Mouse (Mus musculus): Measurements from ENCODE around the gene Slc6a11. TPM values are rescaled to one million over a fixed set of nuclear protein-coding genes. Genes with fewer than 3 reads are reported as not detected.

Gene Slc6a11
- polyA plus RNA-seq, 1 experiment from 2014 or later: 34.0 TPM

GRCm38 (mm10) chr6:114141481-114141880 is 10.4 kb downstream of the Slc6a11 start:
- peaks cover 7% of the 10 kb centered on the region; the same call in 1 of the 2 replicates for H3K27me3 ChIP-seq (replicated peaks)
- H3K4me2 ChIP-seq: no peak overlapping the region
- H3K4me1 ChIP-seq: peaks cover 11% of the 10 kb centered on the region
- H3K9ac ChIP-seq: no peak overlapping the region
- H3K27ac ChIP-seq: no peak overlapping the region
- H3K9me3 ChIP-seq: no peaks in the 10 kb centered on the region
- 74% methylated on average over 3 of the region's 3 CpGs for WGBS
- no peak overlapping the region for H3K4me3 ChIP-seq
- no peak for ATAC-seq (replicated peaks)
- H3K36me3 ChIP-seq (replicated peaks): no peaks in the 10 kb centered on the region

- WGBS: 93% methylated on average over 11 of the region's 11 CpGs
- Histone ChIP-seq H3K4me2 (no peak overlapping the region), H3K9ac (no peak overlapping the region), H3K9me3 (no peaks in the 10 kb centered on the region), H3K4me3 (no peak overlapping the region), H3K4me1 (peaks cover 11% of the 10 kb centered on the region), H3K27me3 (replicated peaks) (peaks cover 10% of the 10 kb centered on the region; the same call in 1 of the 2 replicates), H3K36me3 (replicated peaks) (no peaks in the 10 kb centered on the region), H3K27ac (no peak overlapping the region)
- no peak for ATAC-seq (replicated peaks)
These were observed 11.4 kb downstream of the Slc6a11 start for GRCm38 (mm10) chr6:114142480-114142879.

GRCm38 (mm10) chr6:114143544-114143943 is 12.5 kb downstream of the Slc6a11 start:
- Histone ChIP-seq H3K4me3 (no peak overlapping the region), H3K27me3 (replicated peaks) (peaks cover 10% of the 10 kb centered on the region; the same call in 1 of the 2 replicates), H3K4me2 (no peak overlapping the region), H3K9ac (no peak overlapping the region), H3K4me1 (peaks cover 11% of the 10 kb centered on the region), H3K27ac (no peak overlapping the region), H3K9me3 (no peaks in the 10 kb centered on the region), H3K36me3 (replicated peaks) (no peaks in the 10 kb centered on the region)
- no peak for ATAC-seq (replicated peaks)
- WGBS: 14% methylated on average over 2 of the region's 2 CpGs

- ATAC-seq (replicated peaks): 0 out of 2 replicates have a peak, but pooled peaks have one; percentile 20
- H3K9me3 ChIP-seq: no peaks in the 10 kb centered on the region
- no peak overlapping the region for H3K9ac ChIP-seq
- H3K4me2 ChIP-seq: no peak overlapping the region
- H3K36me3 ChIP-seq (replicated peaks): no peaks in the 10 kb centered on the region
- peaks cover 10% of the 10 kb centered on the region; the same call in 1 of the 2 replicates for H3K27me3 ChIP-seq (replicated peaks)
- H3K4me1 ChIP-seq: peaks cover 11% of the 10 kb centered on the region
- no peak overlapping the region for H3K4me3 ChIP-seq
- WGBS: 43% methylated on average over 6 of the region's 6 CpGs
- no peak overlapping the region for H3K27ac ChIP-seq
These were observed 13.5 kb downstream of the Slc6a11 start for GRCm38 (mm10) chr6:114144447-114145105.

GRCm38 (mm10) chr6:114145650-114146329 is 14.7 kb downstream of the Slc6a11 start:
- no peaks in the 10 kb centered on the region for H3K9me3 ChIP-seq
- WGBS: 79% methylated on average over 6 of the region's 6 CpGs
- H3K36me3 ChIP-seq (replicated peaks): no peaks in the 10 kb centered on the region
- H3K4me3 ChIP-seq: no peak overlapping the region
- H3K27me3 ChIP-seq (replicated peaks): peaks cover 10% of the 10 kb centered on the region; the same call in 1 of the 2 replicates
- H3K4me2 ChIP-seq: no peak overlapping the region
- H3K9ac ChIP-seq: no peak overlapping the region
- no peak overlapping the region for H3K27ac ChIP-seq
- no peak for ATAC-seq (replicated peaks)
- peaks cover 11% of the 10 kb centered on the region for H3K4me1 ChIP-seq

- no peaks in the 10 kb centered on the region for H3K4me1 ChIP-seq
- WGBS: 85% methylated on average over 10 of the region's 10 CpGs
- H3K9me3 ChIP-seq: no peaks in the 10 kb centered on the region
- no peaks in the 10 kb centered on the region for H3K36me3 ChIP-seq (replicated peaks)
- H3K9ac ChIP-seq: no peak overlapping the region
- no peak overlapping the region for H3K27ac ChIP-seq
- no peak overlapping the region for H3K4me3 ChIP-seq
- ATAC-seq (replicated peaks): no peak
- H3K4me2 ChIP-seq: no peak overlapping the region
- peaks cover 19% of the 10 kb centered on the region; the same call in 1 of the 2 replicates for H3K27me3 ChIP-seq (replicated peaks)
These were observed 24.7 kb downstream of the Slc6a11 start for GRCm38 (mm10) chr6:114155720-114156119.

GRCm38 (mm10) chr6:114158811-114159210 is 27.8 kb downstream of the Slc6a11 start:
- H3K36me3 ChIP-seq (replicated peaks): no peaks in the 10 kb centered on the region
- no peak overlapping the region for H3K4me3 ChIP-seq
- no peak overlapping the region for H3K4me2 ChIP-seq
- H3K27ac ChIP-seq: no peak overlapping the region
- H3K9ac ChIP-seq: no peak overlapping the region
- no peak for ATAC-seq (replicated peaks)
- peaks cover 30% of the 10 kb centered on the region for H3K27me3 ChIP-seq (replicated peaks)
- H3K4me1 ChIP-seq: no peaks in the 10 kb centered on the region
- 79% methylated on average over 7 of the region's 7 CpGs for WGBS
- H3K9me3 ChIP-seq: no peaks in the 10 kb centered on the region

GRCm38 (mm10) chr6:114160732-114161131 is 29.7 kb downstream of the Slc6a11 start:
- Histone ChIP-seq H3K36me3 (replicated peaks) (no peaks in the 10 kb centered on the region), H3K4me1 (no peaks in the 10 kb centered on the region), H3K27ac (no peak overlapping the region), H3K4me3 (no peak overlapping the region), H3K4me2 (no peak overlapping the region), H3K9me3 (no peaks in the 10 kb centered on the region), H3K9ac (no peak overlapping the region), H3K27me3 (replicated peaks) (peaks cover 39% of the 10 kb centered on the region)
- WGBS: 76% methylated on average over 8 of the region's 8 CpGs
- ATAC-seq (replicated peaks): no peak

GRCm38 (mm10) chr6:114174052-114174397 is 43.0 kb downstream of the Slc6a11 start:
- Histone ChIP-seq H3K27me3 (replicated peaks) (peaks cover 62% of the 10 kb centered on the region), H3K36me3 (replicated peaks) (no peaks in the 10 kb centered on the region), H3K4me2 (peak overlapping the region; percentile 32), H3K4me1 (peaks cover 12% of the 10 kb centered on the region), H3K9me3 (no peaks in the 10 kb centered on the region), H3K27ac (peak overlapping the region; percentile 50; the same call in 1 of the 2 replicates), H3K4me3 (no peak overlapping the region), H3K9ac (no peak overlapping the region)
- WGBS: 2% methylated on average over 8 of the region's 8 CpGs
- ATAC-seq (replicated peaks): peak; percentile 52; the same call in 1 of the 2 replicates

- peaks cover 60% of the 10 kb centered on the region for H3K27me3 ChIP-seq (replicated peaks)
- WGBS: 1% methylated on average over 9 of the region's 9 CpGs
- peak; percentile 70 for ATAC-seq (replicated peaks)
- H3K27ac ChIP-seq: peak overlapping the region; percentile 50; the same call in 1 of the 2 replicates
- H3K4me1 ChIP-seq: peaks cover 12% of the 10 kb centered on the region
- peak overlapping the region; percentile 32 for H3K4me2 ChIP-seq
- no peak overlapping the region for H3K4me3 ChIP-seq
- no peaks in the 10 kb centered on the region for H3K9me3 ChIP-seq
- no peaks in the 10 kb centered on the region for H3K36me3 ChIP-seq (replicated peaks)
- H3K9ac ChIP-seq: no peak overlapping the region
These were observed 43.5 kb downstream of the Slc6a11 start for GRCm38 (mm10) chr6:114174398-114175140.

- ATAC-seq (replicated peaks): no peak
- no peaks in the 10 kb centered on the region for H3K9me3 ChIP-seq
- H3K4me3 ChIP-seq: no peak overlapping the region
- H3K4me2 ChIP-seq: no peak overlapping the region
- no peak overlapping the region for H3K27ac ChIP-seq
- 87% methylated on average over 3 of the region's 3 CpGs for WGBS
- H3K27me3 ChIP-seq (replicated peaks): peaks cover 64% of the 10 kb centered on the region
- H3K9ac ChIP-seq: no peak overlapping the region
- H3K4me1 ChIP-seq: peaks cover 25% of the 10 kb centered on the region
- H3K36me3 ChIP-seq (replicated peaks): no peaks in the 10 kb centered on the region
These were observed 47.1 kb downstream of the Slc6a11 start for GRCm38 (mm10) chr6:114178141-114178540.

Measured in midbrain, embryonic 15.5 days (tissue).